Mouse (Mus musculus): ENCODE measurements at regions not wholly inside any gene's neighbourhood (a gene's known extent, or its start where the extent isn't known, plus 50 kb on each side); places are given as distances from the start of the nearest gene placed in this dataset.

DNA sequence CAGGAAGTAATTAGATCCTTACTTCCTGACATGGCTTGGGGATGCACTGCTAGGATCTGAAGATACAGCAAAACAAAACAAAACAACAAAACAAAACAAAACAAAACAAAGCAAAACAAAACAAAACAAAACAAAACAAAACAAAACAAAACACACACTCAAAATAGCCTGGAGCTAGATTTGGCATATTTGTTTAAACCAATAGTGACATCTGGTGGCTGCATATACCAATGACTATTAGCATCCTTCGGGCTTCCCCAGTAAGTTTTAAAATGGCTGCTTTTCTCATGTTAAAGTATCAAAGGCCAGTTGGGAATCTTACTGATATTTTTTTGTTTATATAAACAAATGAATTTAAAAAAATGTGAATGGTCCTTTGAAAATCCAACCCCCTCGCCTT lies 52.9 kb upstream of the Ica1 start:
- Histone ChIP-seq H3K9ac (ENCODE audit: insufficient read depth, low read depth, low read length, poor library complexity, severe bottlenecking) (no peak overlapping the region), H3K9me3 (ENCODE audit: control insufficient read depth, insufficient read depth, low read depth, low read length) (no peaks in the 10 kb centered on the region), H3K27ac (ENCODE audit: insufficient read depth, low read depth, low read length, poor library complexity, severe bottlenecking) (no peak overlapping the region), H3K36me3 (ENCODE audit: control insufficient read depth, insufficient read depth, low read length, poor library complexity, severe bottlenecking) (no peaks in the 10 kb centered on the region), H3K4me3 (ENCODE audit: insufficient read depth in 1 of 2, low read depth in 1 of 2, low read length in 2 of 2, poor library complexity in 1 of 2, severe bottlenecking in 1 of 2) (no peak overlapping the region), H3K4me1 (ENCODE audit: control insufficient read depth in 2 of 2, insufficient read depth in 2 of 2, low read length in 2 of 2, poor library complexity in 1 of 2) (no peaks in the 10 kb centered on the region)
- TF ChIP-seq ZC3H11A (IDR thresholded peaks at IDR 0.05; ENCODE audit: borderline replicate concordance, low read depth, low read length) (no peak; the same call in 1 of the 2 replicates), MAFK (IDR thresholded peaks at IDR 0.05; ENCODE audit: insufficient read depth, low read depth, low read length) (no peak), CHD2 (IDR thresholded peaks at IDR 0.05; ENCODE audit: low read depth, low read length) (no peak), HCFC1 (IDR thresholded peaks at IDR 0.05; ENCODE audit: borderline replicate concordance, insufficient read depth, low read length) (no peak), ZNF384 (IDR thresholded peaks at IDR 0.05; ENCODE audit: low read depth, low read length) (no peak)
- in situ Hi-C loops (cut with MboI; ENCODE audit: low sequenced_read_pairs in 2 of 2, unreplicated experiment in 2 of 2), result no loop called here
- DNase-seq (ENCODE audit: low read depth, low spot score), result peak; percentile 24

DNA sequence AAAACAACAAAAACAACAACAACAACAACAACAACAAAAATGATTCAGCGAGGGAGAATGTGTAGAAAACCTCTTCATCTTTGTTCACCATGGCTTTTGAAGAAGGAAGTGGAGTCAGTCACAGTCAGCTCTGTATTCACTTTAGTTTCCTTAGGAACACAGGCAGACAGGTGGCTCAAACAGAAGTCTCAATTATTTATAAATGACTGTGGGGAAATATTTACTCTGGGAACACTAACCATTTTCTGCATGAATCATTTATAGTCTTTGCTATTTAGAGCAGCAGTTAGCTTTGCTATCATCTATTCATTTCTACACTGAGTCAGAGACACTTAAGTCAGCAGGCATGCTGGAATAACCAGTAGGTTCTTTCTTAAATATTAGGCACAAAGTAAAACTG lies 54.6 kb upstream of the Ica1 start:
- no peak for DNase-seq (ENCODE audit: low read depth, low spot score)
- Histone ChIP-seq H3K9ac (ENCODE audit: insufficient read depth, low read depth, low read length, poor library complexity, severe bottlenecking) (no peak overlapping the region), H3K4me1 (ENCODE audit: control insufficient read depth in 2 of 2, insufficient read depth in 2 of 2, low read length in 2 of 2, poor library complexity in 1 of 2) (no peaks in the 10 kb centered on the region), H3K36me3 (ENCODE audit: control insufficient read depth, insufficient read depth, low read length, poor library complexity, severe bottlenecking) (no peaks in the 10 kb centered on the region), H3K27ac (ENCODE audit: insufficient read depth, low read depth, low read length, poor library complexity, severe bottlenecking) (no peak overlapping the region), H3K9me3 (ENCODE audit: control insufficient read depth, insufficient read depth, low read depth, low read length) (no peaks in the 10 kb centered on the region), H3K4me3 (ENCODE audit: insufficient read depth in 1 of 2, low read depth in 1 of 2, low read length in 2 of 2, poor library complexity in 1 of 2, severe bottlenecking in 1 of 2) (no peak overlapping the region)
- in situ Hi-C loops (cut with MboI; ENCODE audit: low sequenced_read_pairs in 2 of 2, unreplicated experiment in 2 of 2), result no loop called here
- TF ChIP-seq MAFK (IDR thresholded peaks at IDR 0.05; ENCODE audit: insufficient read depth, low read depth, low read length) (no peak), ZC3H11A (IDR thresholded peaks at IDR 0.05; ENCODE audit: borderline replicate concordance, low read depth, low read length) (no peak), CHD2 (IDR thresholded peaks at IDR 0.05; ENCODE audit: low read depth, low read length) (no peak), HCFC1 (IDR thresholded peaks at IDR 0.05; ENCODE audit: borderline replicate concordance, insufficient read depth, low read length) (no peak), ZNF384 (IDR thresholded peaks at IDR 0.05; ENCODE audit: low read depth, low read length) (no peak)

DNA sequence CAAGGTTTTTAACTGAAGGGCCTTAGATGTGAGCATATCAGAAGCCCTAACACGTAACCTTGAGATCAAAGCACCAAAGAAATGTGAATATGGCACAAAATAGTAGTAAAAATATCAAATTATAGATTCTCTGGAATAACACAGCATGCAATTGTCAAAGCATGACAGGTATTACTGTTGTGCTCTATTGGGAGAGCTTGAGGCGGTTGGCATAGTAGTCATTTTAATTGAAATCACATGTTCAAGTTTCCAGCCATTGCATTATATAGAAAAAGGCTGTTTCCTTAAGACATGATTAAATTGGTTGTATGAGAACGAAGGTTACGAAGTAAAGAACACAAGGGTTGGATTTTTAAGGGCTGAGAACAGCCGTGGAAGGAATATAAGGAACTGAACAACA lies 75.4 kb upstream of the Ica1 start:
- H3K9me3 ChIP-seq (ENCODE audit: control insufficient read depth, insufficient read depth, low read depth, low read length), result no peaks in the 10 kb centered on the region
- no peak for TF ChIP-seq MAFK (IDR thresholded peaks at IDR 0.05; ENCODE audit: insufficient read depth, low read depth, low read length)
- TF ChIP-seq ZC3H11A (IDR thresholded peaks at IDR 0.05; ENCODE audit: borderline replicate concordance, low read depth, low read length), result no peak
- no peak for TF ChIP-seq CHD2 (IDR thresholded peaks at IDR 0.05; ENCODE audit: low read depth, low read length)
- TF ChIP-seq ZNF384 (IDR thresholded peaks at IDR 0.05; ENCODE audit: low read depth, low read length), result no peak
- no peak for TF ChIP-seq HCFC1 (IDR thresholded peaks at IDR 0.05; ENCODE audit: borderline replicate concordance, insufficient read depth, low read length)
- no peak overlapping the region for H3K4me3 ChIP-seq (ENCODE audit: insufficient read depth in 1 of 2, low read depth in 1 of 2, low read length in 2 of 2, poor library complexity in 1 of 2, severe bottlenecking in 1 of 2)
- H3K9ac ChIP-seq (ENCODE audit: insufficient read depth, low read depth, low read length, poor library complexity, severe bottlenecking), result no peak overlapping the region
- no peaks in the 10 kb centered on the region for H3K4me1 ChIP-seq (ENCODE audit: control insufficient read depth in 2 of 2, insufficient read depth in 2 of 2, low read length in 2 of 2, poor library complexity in 1 of 2)
- in situ Hi-C loops (cut with MboI; ENCODE audit: low sequenced_read_pairs in 2 of 2, unreplicated experiment in 2 of 2), result no loop called here
- DNase-seq (ENCODE audit: low read depth, low spot score), result no peak
- H3K27ac ChIP-seq (ENCODE audit: insufficient read depth, low read depth, low read length, poor library complexity, severe bottlenecking), result no peak overlapping the region
- H3K36me3 ChIP-seq (ENCODE audit: control insufficient read depth, insufficient read depth, low read length, poor library complexity, severe bottlenecking), result no peaks in the 10 kb centered on the region

DNA sequence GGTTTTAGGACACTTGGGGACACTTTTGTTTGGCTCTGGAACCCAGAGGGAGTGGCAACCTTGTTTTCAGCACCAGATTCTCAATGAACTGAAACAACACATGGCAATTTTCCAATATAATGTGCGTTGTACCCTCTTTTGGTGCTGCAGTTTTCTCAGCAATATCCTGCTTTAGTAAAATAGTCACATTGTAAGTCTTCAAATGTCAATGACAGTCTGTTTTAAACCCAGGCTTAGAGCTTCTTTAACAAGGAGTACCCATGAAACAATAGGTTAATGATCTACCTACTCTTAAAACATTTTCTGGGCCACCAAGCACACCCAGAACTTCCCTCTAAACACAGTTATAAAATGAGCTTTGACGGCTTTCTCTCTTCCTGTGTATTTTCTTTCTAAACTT lies 82.3 kb upstream of the Ica1 start:
- TF ChIP-seq HCFC1 (IDR thresholded peaks at IDR 0.05; ENCODE audit: borderline replicate concordance, insufficient read depth, low read length), result no peak
- TF ChIP-seq CHD2 (IDR thresholded peaks at IDR 0.05; ENCODE audit: low read depth, low read length), result no peak
- TF ChIP-seq MAFK (IDR thresholded peaks at IDR 0.05; ENCODE audit: insufficient read depth, low read depth, low read length), result no peak
- no peak for TF ChIP-seq ZNF384 (IDR thresholded peaks at IDR 0.05; ENCODE audit: low read depth, low read length)
- no peak for TF ChIP-seq ZC3H11A (IDR thresholded peaks at IDR 0.05; ENCODE audit: borderline replicate concordance, low read depth, low read length)
- no peak for DNase-seq (ENCODE audit: low read depth, low spot score)
- in situ Hi-C loops (cut with MboI; ENCODE audit: low sequenced_read_pairs in 2 of 2, unreplicated experiment in 2 of 2), result no loop called here
- H3K27ac ChIP-seq (ENCODE audit: insufficient read depth, low read depth, low read length, poor library complexity, severe bottlenecking), result no peak overlapping the region
- H3K36me3 ChIP-seq (ENCODE audit: control insufficient read depth, insufficient read depth, low read length, poor library complexity, severe bottlenecking), result no peaks in the 10 kb centered on the region
- no peaks in the 10 kb centered on the region for H3K4me1 ChIP-seq (ENCODE audit: control insufficient read depth in 2 of 2, insufficient read depth in 2 of 2, low read length in 2 of 2, poor library complexity in 1 of 2)
- H3K4me3 ChIP-seq (ENCODE audit: insufficient read depth in 1 of 2, low read depth in 1 of 2, low read length in 2 of 2, poor library complexity in 1 of 2, severe bottlenecking in 1 of 2), result no peak overlapping the region
- no peaks in the 10 kb centered on the region for H3K9me3 ChIP-seq (ENCODE audit: control insufficient read depth, insufficient read depth, low read depth, low read length)
- no peak overlapping the region for H3K9ac ChIP-seq (ENCODE audit: insufficient read depth, low read depth, low read length, poor library complexity, severe bottlenecking)

Data from ES-E14 (cell line).